In the genomic region with DNA sequence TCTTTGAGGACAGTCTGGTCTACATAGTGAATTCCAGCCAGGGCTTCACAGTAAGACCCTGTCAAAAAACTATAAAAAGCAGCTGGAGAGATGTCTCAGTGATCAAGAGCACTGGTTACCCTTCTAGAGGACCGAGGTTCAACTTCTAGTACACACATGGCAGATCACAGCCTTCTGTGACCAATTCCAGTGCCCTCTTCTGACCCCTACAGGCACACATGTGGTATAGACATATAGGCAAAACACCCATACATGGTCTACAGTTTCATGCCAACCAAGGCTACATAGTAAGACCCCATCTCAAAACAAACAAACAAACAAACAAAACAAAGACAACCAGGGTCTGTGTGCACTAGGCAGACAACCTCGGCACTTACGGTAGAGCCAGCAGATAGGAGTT, we compare ENCODE assay signal across 11 mouse cellular contexts. TPM values are rescaled to one million over a fixed set of nuclear protein-coding genes. Genes with fewer than 3 reads are reported as not detected.
DNase-seq lines count a peak whose midpoint lies in the region; ATAC-seq lines count a peak whose summit lies in the region.
"Had no signal": no experiment of that assay in that cellular context is flagged by ENCODE, and none has a peak within 500 bp of the region (broad histone marks: within the 10 kb centered on the region; RNA-seq: fewer than 3 reads in every experiment).

No protein-coding gene starts in this region.

- ATAC-seq in neural tube, embryonic 11.5 days (ENCODE audit: insufficient read depth, low FRiP score, low TSS enrichment) = no peak
- ATAC-seq in neural tube, embryonic 15.5 days (ENCODE audit: low FRiP score) = no peak
- ATAC-seq in embryonic facial prominence, embryonic 13.5 days (ENCODE audit: insufficient number of reproducible peaks, insufficient read depth, low FRiP score, low TSS enrichment, low read depth) = no peak
- ATAC-seq: activated CD4-positive, CD25-positive, alpha-beta regulatory T cell, adult 4 months had no signal

- H3K4me2 ChIP-seq in neural tube, embryonic 11.5 days (ENCODE audit: low read depth) = no peak overlapping the region
- no peak overlapping the region for H3K4me2 ChIP-seq in neural tube, embryonic 15.5 days
- H3K4me2 ChIP-seq in embryonic facial prominence, embryonic 13.5 days = no peak overlapping the region
- H3K4me2 ChIP-seq: hindbrain, embryonic 15.5 days had no signal

- no peaks in the 10 kb centered on the region for H3K9me3 ChIP-seq in neural tube, embryonic 11.5 days (ENCODE audit: control insufficient read depth, low read length)
- no peaks in the 10 kb centered on the region for H3K9me3 ChIP-seq in neural tube, embryonic 15.5 days (replicated peaks)
- H3K9me3 ChIP-seq in embryonic facial prominence, embryonic 13.5 days = no peaks in the 10 kb centered on the region
- H3K9me3 ChIP-seq: hindbrain, embryonic 15.5 days had no signal

- DNase-seq in heart, adult 18-20 months = peak; percentile 17 to 22
- no peak for DNase-seq in heart, postnatal 36 days
- DNase-seq in neural tube, embryonic 11.5 days (ENCODE audit: low spot score) = peak; percentile 32
- DNase-seq in thymus, postnatal 14 days = peak; percentile 55
- no peak for DNase-seq in adrenal gland, postnatal 4 days (ENCODE audit: low spot score in 2 of 2)
- DNase-seq in gastrocnemius, postnatal 4 days (ENCODE audit: low spot score in 2 of 2) = no peak

- intact Hi-C loops in heart, postnatal 36 days (cut with DNase I) = no loop called here

- 71% methylated on average over 3 of the region's 3 CpGs for WGBS in neural tube, embryonic 11.5 days
- WGBS in neural tube, embryonic 15.5 days = 72% methylated on average over 3 of the region's 3 CpGs
- 62% methylated on average over 3 of the region's 3 CpGs for WGBS in embryonic facial prominence, embryonic 13.5 days

- no peak overlapping the region for H3K9ac ChIP-seq in neural tube, embryonic 11.5 days (ENCODE audit: low read length)
- no peak overlapping the region for H3K9ac ChIP-seq in neural tube, embryonic 15.5 days (replicated peaks)
- 0 out of 2 replicates have a peak overlapping the region, but pooled peaks have one; percentile 22 for H3K9ac ChIP-seq in embryonic facial prominence, embryonic 13.5 days
- H3K9ac ChIP-seq: hindbrain, embryonic 15.5 days had no signal

- H3K27ac ChIP-seq in neural tube, embryonic 11.5 days (ENCODE audit: low read depth, low read length) = no peak overlapping the region
- H3K27ac ChIP-seq in neural tube, embryonic 15.5 days (replicated peaks) = no peak overlapping the region
- H3K27ac ChIP-seq in embryonic facial prominence, embryonic 13.5 days = no peak overlapping the region
- H3K27ac ChIP-seq: hindbrain, embryonic 15.5 days; macrophage had no signal

- H3K4me1 ChIP-seq in neural tube, embryonic 11.5 days (ENCODE audit: control insufficient read depth, insufficient read depth, low read length) = peaks cover 14% of the 10 kb centered on the region
- H3K4me1 ChIP-seq in neural tube, embryonic 15.5 days = peaks cover 43% of the 10 kb centered on the region
- H3K4me1 ChIP-seq in embryonic facial prominence, embryonic 13.5 days = peaks cover 33% of the 10 kb centered on the region

- no peaks in the 10 kb centered on the region for H3K36me3 ChIP-seq in neural tube, embryonic 11.5 days (ENCODE audit: control insufficient read depth, insufficient read depth, low read length)
- peaks cover 23% of the 10 kb centered on the region for H3K36me3 ChIP-seq in neural tube, embryonic 15.5 days
- peaks cover 60% of the 10 kb centered on the region for H3K36me3 ChIP-seq in embryonic facial prominence, embryonic 13.5 days

- no peak overlapping the region for H3K4me3 ChIP-seq in neural tube, embryonic 11.5 days (ENCODE audit: low read depth, low read length)
- no peak overlapping the region for H3K4me3 ChIP-seq in neural tube, embryonic 15.5 days (replicated peaks)
- H3K4me3 ChIP-seq in embryonic facial prominence, embryonic 13.5 days = no peak overlapping the region
- H3K4me3 ChIP-seq: hindbrain, embryonic 15.5 days had no signal

- H3K27me3 ChIP-seq in neural tube, embryonic 11.5 days (ENCODE audit: control insufficient read depth, insufficient read depth, low read length) = no peaks in the 10 kb centered on the region
- H3K27me3 ChIP-seq in neural tube, embryonic 15.5 days (replicated peaks) = no peaks in the 10 kb centered on the region
- H3K27me3 ChIP-seq in embryonic facial prominence, embryonic 13.5 days = no peaks in the 10 kb centered on the region
- H3K27me3 ChIP-seq: hindbrain, embryonic 15.5 days had no signal

RNA-seq across cellular contexts. Expression of gene Wrap53, which starts 4.8 kb away (rescaled TPM):
- 1 to 10 TPM; 5.0 to 5.4 TPM for total RNA-seq in heart, adult 18-20 months (2021)
- 1 to 10 TPM; 5.1 to 6.3 TPM for total RNA-seq in heart, postnatal 36 days (2021)
- 34.5 and 34.6 TPM in 2 replicates for polyA plus RNA-seq in neural tube, embryonic 11.5 days (2014; fragmentation: Nextera tagmentation; extraction: Ambion mirVana)
- 18.1 and 18.8 TPM in 2 replicates for polyA plus RNA-seq in neural tube, embryonic 15.5 days (2015; fragmentation: Nextera tagmentation; extraction: Ambion mirVana)
- 26.9 TPM in 2 replicates for polyA plus RNA-seq in embryonic facial prominence, embryonic 13.5 days (2015; fragmentation: Nextera tagmentation; extraction: Ambion mirVana)
- total RNA-seq in adrenal gland, postnatal 4 days (2021) = 10 to 100 TPM; 13.0 to 13.1 TPM
- total RNA-seq in gastrocnemius, postnatal 4 days (2021) = 1 to 10 TPM; 6.8 to 7.9 TPM

RNA-seq across cellular contexts. Expression of gene Trp53, which starts 4.9 kb away (rescaled TPM):
- total RNA-seq in heart, adult 18-20 months (2021) = 10 to 100 TPM; 15.0 to 15.5 TPM
- total RNA-seq in heart, postnatal 36 days (2021) = 10 to 100 TPM; 13.9 to 17.0 TPM
- 169 and 175 TPM in 2 replicates for polyA plus RNA-seq in neural tube, embryonic 11.5 days (2014; fragmentation: Nextera tagmentation; extraction: Ambion mirVana)
- 51.8 and 85.1 TPM in 2 replicates for polyA plus RNA-seq in neural tube, embryonic 15.5 days (2015; fragmentation: Nextera tagmentation; extraction: Ambion mirVana)
- 160 and 186 TPM in 2 replicates for polyA plus RNA-seq in embryonic facial prominence, embryonic 13.5 days (2015; fragmentation: Nextera tagmentation; extraction: Ambion mirVana)
- total RNA-seq in adrenal gland, postnatal 4 days (2021) = 100 to 1,000 TPM in 1 of 2 experiments, 10 to 100 TPM in 1; 92.4 to 101 TPM
- total RNA-seq in gastrocnemius, postnatal 4 days (2021) = 10 to 100 TPM; 51.1 to 51.9 TPM

RNA-seq across cellular contexts. Expression of gene Efnb3, which starts 15.2 kb away (rescaled TPM):
- total RNA-seq in heart, adult 18-20 months (2021) = 100 to 1,000 TPM; 111 to 140 TPM
- 10 to 100 TPM; 77.4 to 98.0 TPM for total RNA-seq in heart, postnatal 36 days (2021)
- polyA plus RNA-seq in neural tube, embryonic 11.5 days (2014; fragmentation: Nextera tagmentation; extraction: Ambion mirVana) = 9.6 and 9.7 TPM in 2 replicates
- 113 and 126 TPM in 2 replicates for polyA plus RNA-seq in neural tube, embryonic 15.5 days (2015; fragmentation: Nextera tagmentation; extraction: Ambion mirVana)
- polyA plus RNA-seq in embryonic facial prominence, embryonic 13.5 days (2015; fragmentation: Nextera tagmentation; extraction: Ambion mirVana) = 43.4 and 46.3 TPM in 2 replicates
- total RNA-seq in adrenal gland, postnatal 4 days (2021) = 1 to 10 TPM; 9.4 to 9.6 TPM
- 1 to 10 TPM; 1.9 to 2.7 TPM for total RNA-seq in gastrocnemius, postnatal 4 days (2021)

RNA-seq across cellular contexts. Expression of gene Dnah2, which starts 26.3 kb away (rescaled TPM):
- under 1 TPM; 0.10 to 0.51 TPM for total RNA-seq in heart, adult 18-20 months (2021)
- total RNA-seq in heart, postnatal 36 days (2021) = under 1 TPM; 0.33 to 0.57 TPM
- polyA plus RNA-seq in neural tube, embryonic 11.5 days (2014; fragmentation: Nextera tagmentation; extraction: Ambion mirVana) = 0.92 and 1.2 TPM in 2 replicates
- polyA plus RNA-seq in neural tube, embryonic 15.5 days (2015; fragmentation: Nextera tagmentation; extraction: Ambion mirVana) = 3.1 and 3.5 TPM in 2 replicates
- polyA plus RNA-seq in embryonic facial prominence, embryonic 13.5 days (2015; fragmentation: Nextera tagmentation; extraction: Ambion mirVana) = 4.2 and 4.4 TPM in 2 replicates
- total RNA-seq in adrenal gland, postnatal 4 days (2021) = 1 to 10 TPM; 1.1 to 1.7 TPM
- under 1 TPM; 0.47 to 0.93 TPM for total RNA-seq in gastrocnemius, postnatal 4 days (2021)

RNA-seq across cellular contexts. Expression of gene Atp1b2, which starts 30.5 kb away (rescaled TPM):
- total RNA-seq in heart, adult 18-20 months (2021) = 10 to 100 TPM; 15.2 to 16.4 TPM
- 10 to 100 TPM; 20.9 to 22.5 TPM for total RNA-seq in heart, postnatal 36 days (2021)
- polyA plus RNA-seq in neural tube, embryonic 11.5 days (2014; fragmentation: Nextera tagmentation; extraction: Ambion mirVana) = 7.2 and 7.7 TPM in 2 replicates
- 76.7 and 77.0 TPM in 2 replicates for polyA plus RNA-seq in neural tube, embryonic 15.5 days (2015; fragmentation: Nextera tagmentation; extraction: Ambion mirVana)
- 7.9 and 8.3 TPM in 2 replicates for polyA plus RNA-seq in embryonic facial prominence, embryonic 13.5 days (2015; fragmentation: Nextera tagmentation; extraction: Ambion mirVana)
- total RNA-seq in adrenal gland, postnatal 4 days (2021) = 10 to 100 TPM; 74.6 to 83.4 TPM
- 100 to 1,000 TPM; 227 to 249 TPM for total RNA-seq in gastrocnemius, postnatal 4 days (2021)
- polyA plus RNA-seq: macrophage had no signal

Comparison
In these comparisons a context has a peak if more than half of its experiments do, and no peak if none do; other contexts are left out.
1. DNase-seq: peak in heart, adult 18-20 months (2 of 2), neural tube, embryonic 11.5 days (single experiment) and thymus, postnatal 14 days (single experiment); none in heart, postnatal 36 days (0 of 2), adrenal gland, postnatal 4 days (0 of 2) and gastrocnemius, postnatal 4 days (0 of 2).
2. RNA of gene Efnb3, which starts 15.2 kb away (total RNA-seq): 111 to 140 TPM in heart, adult 18-20 months and 77.4 to 98.0 TPM in heart, postnatal 36 days; 9.4 to 9.6 TPM in adrenal gland, postnatal 4 days and 1.9 to 2.7 TPM in gastrocnemius, postnatal 4 days; every median in the first group is over 4 times any median in the second.